Mouse (Mus musculus) adrenal gland, adult 2 months (tissue): ENCODE data around the gene Krtap19-1. TPM values are rescaled to one million over a fixed set of nuclear protein-coding genes. Genes with fewer than 3 reads are reported as not detected.
A peak's percentile ranks its signal among the peaks of the same experiment; 100 is the strongest.

Source experiments
- DNase-seq: peaks from one replicate; pipeline ENCODE4 v3.0.0; 2021
- long read RNA-seq: library from polyadenylated mRNA; stranded (forward); transcript quantifications from one replicate; pipeline ENCODE4 v2.0.0, GENCODE M21; 2021
- polyA plus RNA-seq: library from polyadenylated mRNA; depleted of rRNA; stranded (reverse); fragments of >200 nt; gene quantifications from 2 replicates; pipeline ENCODE4 v1.2.3, GENCODE M21; 2012; rRNA removed
- total RNA-seq, 2 experiments: library from RNA; stranded (reverse); gene quantifications; 2 replicates each; pipeline ENCODE4 v1.2.3; 2021

Gene Krtap19-1
- total RNA-seq, result not detected
- polyA plus RNA-seq, result not detected in 2 replicates
- long read RNA-seq, result 0 reads

- no peak for DNase-seq
These were observed at the start of gene Krtap19-1 for GRCm38 (mm10) chr16:88869311-88869710. Gene Krtap19-1 (minus strand): TSS chr16:88869411.

- no peak for DNase-seq
These were observed 27.1 kb upstream of the Krtap19-1 start, which contains the start of gene Krtap19-5 for GRCm38 (mm10) chr16:88896357-88896756. Gene Krtap19-5 (minus strand): TSS chr16:88896457.

- DNase-seq, result no peak
These were observed 17.7 kb upstream of the Krtap19-1 start for GRCm38 (mm10) chr16:88886870-88887269.

DNA sequence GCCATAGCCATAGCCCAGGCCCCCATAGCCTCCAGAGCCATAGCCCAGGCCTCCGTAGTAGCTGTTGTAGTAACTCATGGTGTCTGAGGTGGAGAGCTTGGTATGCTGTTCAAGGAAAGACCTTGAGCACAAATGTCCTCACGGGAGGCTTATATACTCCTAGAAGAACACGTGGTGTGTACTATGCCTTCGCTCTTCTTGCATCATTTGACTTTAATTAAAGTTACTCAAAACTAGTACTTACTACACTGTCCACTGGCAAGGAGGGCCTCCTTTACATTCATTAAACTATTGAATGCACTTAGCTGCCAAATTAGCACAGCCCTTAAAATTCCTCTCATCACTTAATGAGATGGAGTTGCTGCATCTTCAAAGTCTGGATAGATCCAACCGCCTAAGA is 15.8 kb upstream of the Krtap19-1 start, which contains the start of gene Krtap19-4:
Krtap19-4 (minus strand) TSS at position 101 of the 400 bp plus-strand sequence.
- DNase-seq, result no peak

DNA sequence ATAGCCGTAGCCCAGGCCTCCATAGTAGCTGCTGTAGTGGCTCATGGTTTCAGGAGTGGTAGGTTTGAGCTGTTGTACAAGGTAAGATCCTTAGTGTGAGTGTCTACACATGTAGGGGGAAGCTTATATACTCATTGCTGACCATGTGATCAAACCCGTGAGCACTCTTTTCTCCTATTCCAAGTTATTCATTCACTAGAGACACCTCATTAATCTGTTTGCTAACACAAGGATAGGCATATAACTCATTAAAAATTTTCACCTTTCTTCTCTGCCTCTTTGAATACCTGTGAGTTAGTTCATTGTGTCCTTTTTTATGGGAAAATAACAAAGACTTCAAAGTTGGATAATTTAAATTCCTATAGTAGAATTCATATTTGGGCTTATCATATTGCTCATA is 8.7 kb upstream of the Krtap19-1 start, which contains the start of gene Krtap19-3:
Krtap19-3 (minus strand) TSS at position 101 of the 400 bp plus-strand sequence.
- no peak for DNase-seq

DNA sequence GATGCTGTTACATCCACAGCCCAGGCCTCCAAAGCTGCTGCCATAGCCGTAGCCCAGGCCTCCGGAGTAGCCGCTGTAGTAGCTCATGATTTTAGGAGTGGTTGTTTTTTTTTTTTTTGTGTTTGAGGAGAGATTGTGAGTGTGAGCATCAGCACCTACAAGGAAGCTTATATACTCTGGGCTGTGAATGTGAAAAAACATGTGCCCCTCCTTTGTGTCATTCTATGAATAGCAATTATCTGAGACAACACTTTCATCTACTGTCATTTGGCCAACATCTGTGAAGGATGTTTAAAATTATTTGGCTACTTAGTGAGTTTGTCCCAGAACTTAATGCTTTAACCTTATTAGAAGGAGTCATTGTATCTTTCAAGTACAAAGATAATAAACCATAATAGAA is 5.0 kb upstream of the Krtap19-1 start, which contains the start of gene Krtap19-2:
Krtap19-2 (minus strand) TSS at position 101 of the 400 bp plus-strand sequence.
- no peak for DNase-seq

GRCm38 (mm10) chr16:88864887-88865407 is 4.3 kb downstream of the Krtap19-1 start:
- no peak for DNase-seq

DNA sequence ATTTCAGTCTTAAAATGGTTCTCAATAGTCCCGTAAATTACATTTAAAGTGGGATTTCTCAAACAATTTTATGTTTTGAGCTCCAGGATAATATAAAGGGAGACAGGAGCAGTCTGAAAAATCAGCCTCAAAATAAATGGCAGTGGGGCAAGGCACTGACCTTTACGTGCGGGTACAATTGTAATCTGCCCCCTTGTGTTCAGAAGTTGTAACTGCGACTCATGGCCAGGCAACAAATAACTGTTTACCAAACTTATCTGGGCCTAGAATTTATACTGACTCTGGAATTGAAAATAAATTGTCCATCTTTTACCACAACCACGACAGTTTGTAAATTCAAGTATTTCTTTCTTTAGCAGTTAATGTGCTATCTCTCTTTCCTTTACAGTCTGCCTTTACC is 17.8 kb downstream of the Krtap19-1 start:
- no peak for DNase-seq

- DNase-seq, result no peak
These were observed 20.7 kb downstream of the Krtap19-1 start for GRCm38 (mm10) chr16:88848558-88848957.

- DNase-seq, result no peak
These were observed 21.8 kb downstream of the Krtap19-1 start for GRCm38 (mm10) chr16:88847363-88847762.

- DNase-seq, result no peak
These were observed 42.2 kb downstream of the Krtap19-1 start for GRCm38 (mm10) chr16:88826978-88827377.

GRCm38 (mm10) chr16:88826095-88826652 is 43.0 kb downstream of the Krtap19-1 start, which contains the start of gene Krtap14:
Gene Krtap14 (minus strand): TSS chr16:88826145.
- no peak for DNase-seq

- peak; percentile 5 for DNase-seq
These were observed 45.5 kb downstream of the Krtap19-1 start for GRCm38 (mm10) chr16:88823736-88824135.

GRCm38 (mm10) chr16:88820066-88820465 is 49.1 kb downstream of the Krtap19-1 start, which contains the start of gene Krtap15:
Gene Krtap15 (plus strand): TSS chr16:88820215.
- DNase-seq, result no peak

Other genes starting within 250 kb of the Krtap19-1 start
- gene 2310079G19Rik, start 241.7 kb downstream of the Krtap19-1 start, total RNA-seq, result not detected
- gene 2310079G19Rik, start 241.7 kb downstream of the Krtap19-1 start, polyA plus RNA-seq, result not detected in 2 replicates
- not detected for gene Krtap26-1, start 221.6 kb downstream of the Krtap19-1 start, total RNA-seq
- gene Krtap26-1, start 221.6 kb downstream of the Krtap19-1 start, polyA plus RNA-seq, result not detected in 2 replicates
- not detected for gene Krtap27-1, start 197.7 kb downstream of the Krtap19-1 start, total RNA-seq
- gene Krtap27-1, start 197.7 kb downstream of the Krtap19-1 start, polyA plus RNA-seq, result not detected in 2 replicates
- gene 2310061N02Rik, start 161.4 kb downstream of the Krtap19-1 start, total RNA-seq, result not detected
- gene 2310061N02Rik, start 161.4 kb downstream of the Krtap19-1 start, polyA plus RNA-seq, result not detected in 2 replicates
- not detected for gene Krtap13-1, start 140.5 kb downstream of the Krtap19-1 start, total RNA-seq
- not detected in 2 replicates for gene Krtap13-1, start 140.5 kb downstream of the Krtap19-1 start, polyA plus RNA-seq
- not detected for gene Krtap13, start 117.8 kb downstream of the Krtap19-1 start, total RNA-seq
- not detected in 2 replicates for gene Krtap13, start 117.8 kb downstream of the Krtap19-1 start, polyA plus RNA-seq
- gene 2310034C09Rik, start 110.6 kb downstream of the Krtap19-1 start, total RNA-seq, result not detected
- gene 2310034C09Rik, start 110.6 kb downstream of the Krtap19-1 start, polyA plus RNA-seq, result not detected in 2 replicates
- not detected for gene 2310057N15Rik, start 95.2 kb downstream of the Krtap19-1 start, total RNA-seq
- gene 2310057N15Rik, start 95.2 kb downstream of the Krtap19-1 start, polyA plus RNA-seq, result not detected in 2 replicates
- gene Gm5965, start 91.5 kb downstream of the Krtap19-1 start, total RNA-seq, result not detected
- gene Gm5965, start 91.5 kb downstream of the Krtap19-1 start, polyA plus RNA-seq, result not detected in 2 replicates
- not detected for gene Gm20741, start 57.2 kb downstream of the Krtap19-1 start, total RNA-seq
- not detected in 2 replicates for gene Gm20741, start 57.2 kb downstream of the Krtap19-1 start, polyA plus RNA-seq
- gene Krtap15, start 49.2 kb downstream of the Krtap19-1 start, total RNA-seq, result not detected
- gene Krtap15, start 49.2 kb downstream of the Krtap19-1 start, polyA plus RNA-seq, result not detected in 2 replicates
- gene Krtap14, start 43.3 kb downstream of the Krtap19-1 start, total RNA-seq, result not detected
- not detected in 2 replicates for gene Krtap14, start 43.3 kb downstream of the Krtap19-1 start, polyA plus RNA-seq
- not detected for gene Krtap19-2, start 4.9 kb upstream of the Krtap19-1 start, total RNA-seq
- not detected in 2 replicates for gene Krtap19-2, start 4.9 kb upstream of the Krtap19-1 start, polyA plus RNA-seq
- not detected for gene Krtap19-3, start 8.6 kb upstream of the Krtap19-1 start, total RNA-seq
- not detected in 2 replicates for gene Krtap19-3, start 8.6 kb upstream of the Krtap19-1 start, polyA plus RNA-seq
- gene Krtap19-4, start 15.7 kb upstream of the Krtap19-1 start, total RNA-seq, result not detected
- not detected in 2 replicates for gene Krtap19-4, start 15.7 kb upstream of the Krtap19-1 start, polyA plus RNA-seq
- gene Krtap19-5, start 27.0 kb upstream of the Krtap19-1 start, total RNA-seq, result not detected
- not detected in 2 replicates for gene Krtap19-5, start 27.0 kb upstream of the Krtap19-1 start, polyA plus RNA-seq
- gene Krtap19-9b, start 62.9 kb upstream of the Krtap19-1 start, total RNA-seq, result not detected
- not detected in 2 replicates for gene Krtap19-9b, start 62.9 kb upstream of the Krtap19-1 start, polyA plus RNA-seq
- not detected for gene Krtap16-3, start 93.5 kb upstream of the Krtap19-1 start, total RNA-seq
- not detected in 2 replicates for gene Krtap16-3, start 93.5 kb upstream of the Krtap19-1 start, polyA plus RNA-seq
- not detected for gene Krtap22-2, start 141.3 kb upstream of the Krtap19-1 start, total RNA-seq
- gene Krtap22-2, start 141.3 kb upstream of the Krtap19-1 start, polyA plus RNA-seq, result not detected in 2 replicates
- gene Gm10229, start 145.9 kb upstream of the Krtap19-1 start, total RNA-seq, result not detected
- gene Gm10229, start 145.9 kb upstream of the Krtap19-1 start, polyA plus RNA-seq, result not detected in 2 replicates
- gene Krtap6-1, start 162.3 kb upstream of the Krtap19-1 start, total RNA-seq, result not detected
- not detected in 2 replicates for gene Krtap6-1, start 162.3 kb upstream of the Krtap19-1 start, polyA plus RNA-seq
- gene Gm10228, start 172.1 kb upstream of the Krtap19-1 start, total RNA-seq, result not detected
- not detected in 2 replicates for gene Gm10228, start 172.1 kb upstream of the Krtap19-1 start, polyA plus RNA-seq
- gene Krtap6-5, start 178.5 kb upstream of the Krtap19-1 start, total RNA-seq, result not detected
- gene Krtap6-5, start 178.5 kb upstream of the Krtap19-1 start, polyA plus RNA-seq, result not detected in 2 replicates
- gene 1110025L11Rik, start 194.6 kb upstream of the Krtap19-1 start, total RNA-seq, result not detected
- gene 1110025L11Rik, start 194.6 kb upstream of the Krtap19-1 start, polyA plus RNA-seq, result not detected in 2 replicates
- gene Krtap6-3, start 214.6 kb upstream of the Krtap19-1 start, total RNA-seq, result not detected
- gene Krtap6-3, start 214.6 kb upstream of the Krtap19-1 start, polyA plus RNA-seq, result not detected in 2 replicates